Mouse (Mus musculus): ENCODE results near the gene Pcif1.

DNA sequence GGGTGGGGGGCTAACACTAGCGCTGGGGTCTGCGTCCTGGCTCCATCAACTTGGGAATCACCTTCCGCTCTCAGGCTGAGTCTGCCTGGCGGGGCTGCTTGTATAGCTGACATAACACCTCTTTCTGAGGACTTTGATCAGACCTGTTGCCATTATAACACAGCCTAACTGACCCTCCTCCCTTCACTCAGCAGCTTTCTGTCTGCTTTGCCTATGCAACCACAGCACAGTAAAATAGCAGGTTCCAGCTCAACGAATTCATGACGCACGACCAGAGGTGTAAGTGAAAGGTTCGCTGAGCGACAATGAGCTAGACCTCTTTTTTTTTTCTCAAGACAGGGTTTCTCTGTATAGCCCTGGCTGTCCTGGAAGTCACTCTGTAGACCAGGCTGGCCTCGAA lies 48.1 kb upstream of the Pcif1 start:
- TF ChIP-seq CTCF (IDR thresholded peaks at IDR 0.05; ENCODE audit: borderline replicate concordance, control insufficient read depth, extremely low read depth, insufficient read depth, low read length, poor library complexity) (no peak), POLR2A (IDR thresholded peaks at IDR 0.05; ENCODE audit: control insufficient read depth, extremely low read depth, insufficient read depth, low read length, poor library complexity) (no peak)
